Comparison of ENCODE assay signal across 9 mouse cellular contexts in genomic region chr2:76029081-76029901, GRCm38 (mm10). TPM values are rescaled to one million over a fixed set of nuclear protein-coding genes. Genes with fewer than 3 reads are reported as not detected.
DNase-seq lines count a peak whose midpoint lies in the region; ATAC-seq lines count a peak whose summit lies in the region.
"Had no signal": no experiment of that assay in that cellular context is flagged by ENCODE, and none has a peak within 500 bp of the region (broad histone marks: within the 10 kb centered on the region; RNA-seq: fewer than 3 reads in every experiment).

No protein-coding gene starts in this region.

- H3K27me3 ChIP-seq in neural tube, embryonic 15.5 days (replicated peaks), result no peaks in the 10 kb centered on the region

- WGBS in neural tube, embryonic 15.5 days, result 7% methylated on average over 20 of the region's 20 CpGs

- no peak overlapping the region for H3K4me3 ChIP-seq in neural tube, embryonic 15.5 days (replicated peaks)
- H3K4me3 ChIP-seq: megakaryocyte, embryonic 14.5 days had no signal

- peak; percentile 81 for ATAC-seq in neural tube, embryonic 15.5 days (ENCODE audit: low FRiP score)

- no peaks in the 10 kb centered on the region for H3K36me3 ChIP-seq in neural tube, embryonic 15.5 days

- H3K9ac ChIP-seq in neural tube, embryonic 15.5 days (replicated peaks), result peak overlapping the region; percentile 35

- H3K27ac ChIP-seq in neural tube, embryonic 15.5 days (replicated peaks), result peak overlapping the region; percentile 86

- H3K4me1 ChIP-seq in neural tube, embryonic 15.5 days, result peaks cover 20% of the 10 kb centered on the region

- peak; percentile 60 for DNase-seq in testis, postnatal 10 days (ENCODE audit: low spot score)
- DNase-seq in testis, postnatal 14 days (ENCODE audit: low spot score), result no peak
- peak; percentile 83 for DNase-seq in embryo, embryonic 11 days
- DNase-seq in heart, postnatal 4 days, result peak; percentile 31
- peak; percentile 29 to 34 for DNase-seq in layer of hippocampus, postnatal 36 days
- no peak for DNase-seq in B cell, adult 2 months
- DNase-seq in urinary bladder, postnatal 4 days (ENCODE audit: low spot score in 2 of 2), result no peak

- H3K4me2 ChIP-seq in neural tube, embryonic 15.5 days, result peak overlapping the region; percentile 46

- H3K9me3 ChIP-seq in neural tube, embryonic 15.5 days (replicated peaks), result no peaks in the 10 kb centered on the region
- H3K9me3 ChIP-seq: megakaryocyte, embryonic 14.5 days had no signal

RNA-seq across cellular contexts. Expression of gene Ttc30a1, which starts 47.5 kb away (rescaled TPM):
- total RNA-seq in heart, postnatal 4 days (2021), result 1 to 10 TPM; 3.4 to 3.6 TPM
- total RNA-seq in layer of hippocampus, postnatal 36 days (2021), result 1 to 10 TPM; 3.4 to 3.6 TPM
- 7.4 and 7.6 TPM in 2 replicates for polyA plus RNA-seq in neural tube, embryonic 15.5 days (2015; fragmentation: Nextera tagmentation; extraction: Ambion mirVana)

RNA-seq across cellular contexts. Expression of gene Ttc30a2, which starts 51.3 kb away (rescaled TPM):
- total RNA-seq in heart, postnatal 4 days (2021), result 1 to 10 TPM in 1 of 2 experiments, under 1 TPM in 1; 0.88 to 1.7 TPM
- under 1 TPM; 0.40 to 0.56 TPM for total RNA-seq in layer of hippocampus, postnatal 36 days (2021)
- polyA plus RNA-seq in neural tube, embryonic 15.5 days (2015; fragmentation: Nextera tagmentation; extraction: Ambion mirVana), result 0.68 and 0.96 TPM in 2 replicates

Comparison
In these comparisons a context has a peak if more than half of its experiments do, and no peak if none do; other contexts are left out.
1. DNase-seq: peak in testis, postnatal 10 days (single experiment), embryo, embryonic 11 days (single experiment), heart, postnatal 4 days (single experiment) and layer of hippocampus, postnatal 36 days (2 of 2); none in testis, postnatal 14 days (single experiment), B cell, adult 2 months (0 of 2) and urinary bladder, postnatal 4 days (0 of 2).